Mouse (Mus musculus) heart, postnatal 0 days (tissue): ENCODE data around the gene 4930447C04Rik.

ENCODE experiments used
- CTCF ChIP-seq: IDR thresholded peaks from 2 replicates; pipeline ENCODE4 v1.5.1; 2016; ENCODE audit warnings: antibody characterized with exemption, control low read depth, low read depth
- EP300 ChIP-seq: IDR thresholded peaks from 2 replicates; pipeline ENCODE4 v1.6.1; 2016; ENCODE audit warnings: antibody characterized with exemption, low read depth

DNA sequence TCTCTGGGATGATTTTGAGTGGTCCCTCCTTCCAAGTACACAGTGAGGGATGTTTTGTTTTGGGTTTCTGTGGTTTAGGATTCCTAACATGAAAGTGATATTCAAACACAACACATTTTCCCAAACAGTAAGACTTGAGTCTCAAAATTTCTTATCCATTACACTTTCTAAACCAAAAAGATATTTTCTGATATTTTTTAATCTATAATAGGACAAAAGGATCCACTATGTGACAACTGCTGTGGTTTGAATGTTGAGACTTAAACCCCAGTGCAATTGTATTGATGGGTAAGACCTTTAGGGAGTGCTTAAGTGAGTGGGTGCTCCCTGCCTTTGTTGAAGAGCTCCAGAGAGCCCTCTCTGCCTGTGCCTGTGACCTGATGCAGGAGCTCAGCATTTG lies 6.2 kb upstream of the 4930447C04Rik start:
- TF ChIP-seq EP300 (no peak), CTCF (no peak)
